Mouse (Mus musculus): ENCODE measurements around the gene Zdhhc24. TPM values are rescaled to one million over a fixed set of nuclear protein-coding genes. Genes with fewer than 3 reads are reported as not detected.

Zdhhc24 gene
- polyA plus RNA-seq, 1 experiment from 2014 or later = 10.5 TPM

- H3K4me3 ChIP-seq = no peak overlapping the region
- no peaks in the 10 kb centered on the region for H3K9me3 ChIP-seq
- 95% methylated on average over 11 of the region's 11 CpGs for WGBS
Measured at GRCm38 (mm10) chr19:4925121-4925860, 46.8 kb downstream of the Zdhhc24 start.

DNA sequence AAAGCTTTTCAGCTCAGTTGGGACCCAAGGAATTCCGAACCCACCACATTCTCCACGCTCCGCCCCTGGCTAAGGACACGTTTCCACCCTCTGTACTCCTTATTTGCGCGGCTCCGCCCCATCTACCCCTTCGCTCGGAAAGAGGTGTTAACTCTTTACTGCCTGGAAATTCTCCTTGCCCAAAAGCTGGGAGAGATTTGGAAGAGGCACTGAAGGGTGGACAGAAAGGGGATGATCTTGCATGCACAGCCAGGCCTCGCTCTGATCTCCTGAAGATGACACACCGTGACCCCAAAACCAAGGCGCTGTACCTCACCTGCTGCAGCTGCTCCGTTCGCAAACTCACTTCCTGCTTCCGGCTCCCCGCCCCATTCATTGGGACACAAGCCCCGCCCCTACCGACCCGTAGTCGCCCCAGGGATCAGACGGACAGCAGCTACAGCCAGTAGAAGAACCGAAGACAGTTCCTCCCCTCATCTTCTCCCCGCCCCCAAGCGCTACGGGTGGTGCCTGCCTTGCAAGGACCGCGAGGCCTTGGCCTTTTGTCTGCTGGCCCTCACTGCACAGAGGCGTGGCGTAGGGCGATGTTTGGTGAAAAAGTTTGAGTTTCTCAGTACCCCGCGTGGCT lies 49.5 kb downstream of the Zdhhc24 start, which contains the start of gene Dpp3:
Gene Dpp3, minus strand, starts transcription at position 384 of the 628 bp plus-strand sequence.
- peak within 1 kb of the TSS; percentile 79 for H3K27ac ChIP-seq
- peaks cover 41% of the 10 kb centered on the region for H3K36me3 ChIP-seq
- peaks cover 19% of the 10 kb centered on the region for H3K4me1 ChIP-seq
- peak within 1 kb of the TSS; percentile 67 for H3K4me2 ChIP-seq (replicated peaks)
- ATAC-seq (ENCODE audit: low FRiP score, low read depth) = peak; percentile 99
- WGBS = 0% methylated on average over 32 of the region's 32 CpGs
- H3K4me3 ChIP-seq = peak within 1 kb of the TSS; percentile 67
- no peaks in the 10 kb centered on the region for H3K9me3 ChIP-seq
- H3K27me3 ChIP-seq = no peaks in the 10 kb centered on the region
- peak within 1 kb of the TSS; percentile 74 for H3K9ac ChIP-seq

More at GRCm38 (mm10) chr19:4925121-4925860, 46.8 kb downstream of the Zdhhc24 start:
- peaks cover 61% of the 10 kb centered on the region for H3K36me3 ChIP-seq
- no peak overlapping the region for H3K9ac ChIP-seq
- no peak for ATAC-seq (ENCODE audit: low FRiP score, low read depth)
- H3K4me2 ChIP-seq (replicated peaks) = no peak overlapping the region
- H3K4me1 ChIP-seq = peaks cover 19% of the 10 kb centered on the region
- no peak overlapping the region for H3K27ac ChIP-seq
- no peaks in the 10 kb centered on the region for H3K27me3 ChIP-seq

- 65% methylated on average over 5 of the region's 5 CpGs for WGBS
- Histone ChIP-seq H3K4me2 (replicated peaks) (peak overlapping the region; percentile 67), H3K27ac (peak overlapping the region; percentile 79), H3K9ac (peak overlapping the region; percentile 74), H3K36me3 (peaks cover 37% of the 10 kb centered on the region), H3K27me3 (no peaks in the 10 kb centered on the region), H3K4me3 (peak overlapping the region; percentile 67), H3K9me3 (no peaks in the 10 kb centered on the region), H3K4me1 (peaks cover 19% of the 10 kb centered on the region)
- no peak for ATAC-seq (ENCODE audit: low FRiP score, low read depth)
Measured at GRCm38 (mm10) chr19:4928781-4929180, 50.3 kb downstream of the Zdhhc24 start.

Other genes with a start within 250 kb of the Zdhhc24 start
- 7.1 and 7.6 TPM in 2 replicates for gene Gm960, start 180.0 kb upstream of the Zdhhc24 start, polyA plus RNA-seq (2015; fragmentation: Nextera tagmentation; extraction: Ambion mirVana)
- 1.3 and 1.9 TPM in 2 replicates for gene Sptbn2, start 167.5 kb upstream of the Zdhhc24 start, polyA plus RNA-seq (2015; fragmentation: Nextera tagmentation; extraction: Ambion mirVana)
- gene Rbm4b, start 122.2 kb upstream of the Zdhhc24 start, polyA plus RNA-seq (2015; fragmentation: Nextera tagmentation; extraction: Ambion mirVana) = 104 and 106 TPM in 2 replicates
- 81.7 and 87.7 TPM in 2 replicates for gene Rbm4, start 84.8 kb upstream of the Zdhhc24 start, polyA plus RNA-seq (2015; fragmentation: Nextera tagmentation; extraction: Ambion mirVana)
- 48.8 and 51.8 TPM in 2 replicates for gene Gm21992, start 67.1 kb upstream of the Zdhhc24 start, polyA plus RNA-seq (2015; fragmentation: Nextera tagmentation; extraction: Ambion mirVana)
- 83.5 and 89.7 TPM in 2 replicates for gene Rbm14, start 67.0 kb upstream of the Zdhhc24 start, polyA plus RNA-seq (2015; fragmentation: Nextera tagmentation; extraction: Ambion mirVana)
- 64.4 and 66.2 TPM in 2 replicates for gene Ccs, start 39.3 kb upstream of the Zdhhc24 start, polyA plus RNA-seq (2015; fragmentation: Nextera tagmentation; extraction: Ambion mirVana)
- gene Ccdc87, start 39.3 kb upstream of the Zdhhc24 start, polyA plus RNA-seq (2015; fragmentation: Nextera tagmentation; extraction: Ambion mirVana) = not detected in 2 replicates
- 41.5 and 43.7 TPM in 2 replicates for gene Ctsf, start 23.5 kb upstream of the Zdhhc24 start, polyA plus RNA-seq (2015; fragmentation: Nextera tagmentation; extraction: Ambion mirVana)
- gene Actn3, start 759 bp upstream of the Zdhhc24 start, polyA plus RNA-seq (2015; fragmentation: Nextera tagmentation; extraction: Ambion mirVana) = 14.0 and 15.0 TPM in 2 replicates
- gene Bbs1, start 28.0 kb downstream of the Zdhhc24 start, polyA plus RNA-seq (2015; fragmentation: Nextera tagmentation; extraction: Ambion mirVana) = 3.5 and 5.1 TPM in 2 replicates
- gene Dpp3, start 49.6 kb downstream of the Zdhhc24 start, polyA plus RNA-seq (2015; fragmentation: Nextera tagmentation; extraction: Ambion mirVana) = 124 and 129 TPM in 2 replicates
- 3.3 and 3.4 TPM in 2 replicates for gene Peli3, start 64.5 kb downstream of the Zdhhc24 start, polyA plus RNA-seq (2015; fragmentation: Nextera tagmentation; extraction: Ambion mirVana)
- 111 and 116 TPM in 2 replicates for gene Mrpl11, start 83.5 kb downstream of the Zdhhc24 start, polyA plus RNA-seq (2015; fragmentation: Nextera tagmentation; extraction: Ambion mirVana)
- gene Npas4, start 111.6 kb downstream of the Zdhhc24 start, polyA plus RNA-seq (2015; fragmentation: Nextera tagmentation; extraction: Ambion mirVana) = not detected in 2 replicates
- 5.7 and 6.0 TPM in 2 replicates for gene Slc29a2, start 145.2 kb downstream of the Zdhhc24 start, polyA plus RNA-seq (2015; fragmentation: Nextera tagmentation; extraction: Ambion mirVana)
- gene B4gat1, start 160.2 kb downstream of the Zdhhc24 start, polyA plus RNA-seq (2015; fragmentation: Nextera tagmentation; extraction: Ambion mirVana) = 47.9 and 52.1 TPM in 2 replicates
- gene AC124502.3, start 160.2 kb downstream of the Zdhhc24 start, polyA plus RNA-seq (2015; fragmentation: Nextera tagmentation; extraction: Ambion mirVana) = 3.7 and 4.4 TPM in 2 replicates
- 36.7 and 40.5 TPM in 2 replicates for gene Brms1, start 162.7 kb downstream of the Zdhhc24 start, polyA plus RNA-seq (2015; fragmentation: Nextera tagmentation; extraction: Ambion mirVana)
- 1.4 and 1.7 TPM in 2 replicates for gene Rin1, start 171.8 kb downstream of the Zdhhc24 start, polyA plus RNA-seq (2015; fragmentation: Nextera tagmentation; extraction: Ambion mirVana)
- gene Cd248, start 189.4 kb downstream of the Zdhhc24 start, polyA plus RNA-seq (2015; fragmentation: Nextera tagmentation; extraction: Ambion mirVana) = 58.8 and 64.8 TPM in 2 replicates
- gene Tmem151a, start 206.9 kb downstream of the Zdhhc24 start, polyA plus RNA-seq (2015; fragmentation: Nextera tagmentation; extraction: Ambion mirVana) = 2.7 TPM in 2 replicates
- 88.5 and 94.5 TPM in 2 replicates for gene Yif1a, start 209.9 kb downstream of the Zdhhc24 start, polyA plus RNA-seq (2015; fragmentation: Nextera tagmentation; extraction: Ambion mirVana)
- 34.5 and 35.2 TPM in 2 replicates for gene Cnih2, start 219.9 kb downstream of the Zdhhc24 start, polyA plus RNA-seq (2015; fragmentation: Nextera tagmentation; extraction: Ambion mirVana)
- 248 and 251 TPM in 2 replicates for gene Rab1b, start 228.4 kb downstream of the Zdhhc24 start, polyA plus RNA-seq (2015; fragmentation: Nextera tagmentation; extraction: Ambion mirVana)
- gene Klc2, start 239.9 kb downstream of the Zdhhc24 start, polyA plus RNA-seq (2015; fragmentation: Nextera tagmentation; extraction: Ambion mirVana) = 23.6 and 29.0 TPM in 2 replicates

All from limb, embryonic 13.5 days (tissue).